Mouse (Mus musculus): ENCODE data around the gene Myzap. TPM values are rescaled to one million over a fixed set of nuclear protein-coding genes. Genes with fewer than 3 reads are reported as not detected.

The Myzap gene
- total RNA-seq, 1 experiment from 2014 or later = 0.27 TPM

GRCm38 (mm10) chr9:71554001-71554400, 38.2 kb downstream of the Myzap start:
- ATAC-seq (replicated peaks; ENCODE audit: low read depth, poor library complexity, severe bottlenecking) = no peak

DNA sequence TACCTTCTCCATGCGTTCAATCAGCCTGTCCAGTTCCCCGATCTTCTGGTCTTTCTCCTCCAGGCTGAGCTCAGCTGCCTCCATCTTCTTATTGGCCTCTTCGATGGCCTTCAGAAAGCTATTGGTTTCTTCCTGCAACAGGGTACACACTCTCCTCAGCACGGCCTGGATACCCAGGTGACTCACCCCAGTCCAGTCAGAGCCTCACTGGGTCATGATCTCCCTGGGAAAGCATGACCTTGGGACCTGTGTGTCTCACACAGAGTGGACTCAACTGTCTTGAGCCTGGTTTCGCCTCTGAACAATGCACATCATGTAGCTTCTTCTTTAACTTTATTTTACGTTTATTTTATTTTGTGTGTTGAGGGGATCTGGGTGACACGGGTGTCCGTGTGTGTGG, 42.0 kb downstream of the Myzap start:
- no peak for ATAC-seq (replicated peaks; ENCODE audit: low read depth, poor library complexity, severe bottlenecking)

DNA sequence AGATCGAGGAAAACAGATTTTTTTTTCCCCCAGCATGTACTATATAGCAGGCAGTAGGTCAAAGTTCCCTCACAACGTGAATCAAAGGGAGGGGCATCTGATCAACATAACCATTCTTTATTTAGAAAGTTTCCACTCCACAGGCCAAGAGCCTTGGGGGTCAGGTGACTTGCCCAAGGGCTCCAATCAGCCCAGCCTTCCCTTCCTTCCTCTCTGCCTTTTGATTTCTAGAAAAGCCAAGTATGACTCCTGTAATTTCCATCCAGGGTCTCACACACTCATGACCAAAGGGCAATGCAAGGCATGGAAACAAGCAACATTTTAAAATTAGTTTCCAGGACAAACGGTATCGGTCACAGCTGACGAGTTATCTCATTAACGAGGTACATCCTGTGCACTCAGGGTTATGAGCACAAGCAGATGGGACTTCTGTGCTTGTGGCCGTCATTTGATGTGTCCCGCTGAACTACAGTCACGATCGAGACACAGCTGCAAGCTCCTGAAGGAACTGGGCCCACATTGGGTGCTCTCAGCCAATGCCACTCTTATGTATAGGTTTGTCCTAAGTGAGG, 44.4 kb downstream of the Myzap start:
- no peak for ATAC-seq (replicated peaks; ENCODE audit: low read depth, poor library complexity, severe bottlenecking)

DNA sequence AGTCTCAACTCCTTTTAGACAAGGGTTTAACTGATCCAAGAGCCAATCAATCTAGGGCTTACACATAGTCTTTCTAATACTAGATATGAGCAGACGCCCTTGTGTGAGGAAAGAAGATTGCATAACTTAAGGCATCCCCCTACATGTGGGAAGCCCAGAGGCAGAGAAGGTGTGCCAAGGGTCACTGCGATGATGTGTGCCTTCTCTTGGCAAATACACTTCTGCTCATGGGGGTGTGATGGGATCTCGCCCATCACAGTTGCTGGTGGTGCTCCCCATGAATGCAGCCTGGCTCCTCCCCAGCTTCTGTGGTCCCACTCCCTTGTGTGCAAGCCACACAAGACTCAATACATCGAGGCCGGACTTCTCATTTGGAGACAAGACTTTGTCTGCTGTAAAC, 47.3 kb downstream of the Myzap start:
- no peak for ATAC-seq (replicated peaks; ENCODE audit: low read depth, poor library complexity, severe bottlenecking)

DNA sequence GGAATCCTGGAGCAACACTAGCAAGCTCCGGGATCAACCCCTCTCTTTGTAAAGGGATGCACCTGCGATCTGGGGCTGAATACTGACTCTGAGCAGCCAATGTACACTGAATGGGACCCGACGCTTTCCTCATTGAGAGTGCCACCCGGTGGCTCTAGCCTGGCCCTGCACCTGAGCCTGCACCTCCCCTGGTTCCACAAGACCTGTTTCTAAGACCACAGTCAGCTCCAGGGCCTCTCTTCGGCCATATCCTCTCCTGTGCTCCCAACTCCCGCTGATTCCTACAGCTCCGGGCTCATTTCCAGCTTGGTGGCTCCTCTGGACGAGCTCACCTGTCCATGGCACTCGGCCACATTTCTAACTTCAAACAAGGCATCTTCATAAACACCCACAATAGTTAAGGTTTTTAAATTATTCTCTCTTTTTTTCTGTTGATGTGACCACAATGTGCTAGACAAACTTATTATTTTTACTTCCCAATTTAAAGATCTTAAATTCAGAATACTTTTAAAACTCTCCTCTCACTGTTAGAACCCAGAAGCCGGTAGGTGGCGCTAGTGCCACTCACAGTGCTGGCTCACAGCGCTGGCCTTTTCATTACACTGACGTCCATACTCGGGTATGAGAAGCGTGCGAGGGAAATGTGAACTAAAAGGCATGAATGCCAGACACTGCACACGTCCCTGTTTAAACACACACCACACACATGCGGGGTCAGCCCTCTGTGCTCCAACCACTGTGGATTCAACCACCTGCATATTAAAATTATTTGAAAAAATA, 48.5 kb downstream of the Myzap start:
- ATAC-seq (replicated peaks; ENCODE audit: low read depth, poor library complexity, severe bottlenecking) = peak; percentile 90

DNA sequence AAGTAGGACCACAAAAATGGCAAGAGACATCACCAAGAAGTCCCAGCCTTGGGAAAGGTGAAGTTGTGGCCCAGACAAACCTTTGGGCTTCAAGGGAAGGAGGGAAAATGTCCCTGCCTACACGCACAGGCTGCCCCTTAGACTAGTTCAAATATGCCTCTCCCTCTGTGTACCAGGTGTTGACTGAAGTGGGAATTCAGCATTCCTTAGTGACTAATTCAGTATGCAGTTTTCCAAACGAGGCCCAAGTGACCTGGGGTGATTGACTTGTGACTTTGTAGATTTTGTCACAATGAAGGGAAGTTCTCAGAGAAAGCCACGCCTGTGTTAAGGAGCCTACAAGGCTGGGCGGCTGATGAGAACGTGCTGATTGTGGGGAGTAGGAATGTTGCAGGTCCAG, 49.9 kb downstream of the Myzap start:
- ATAC-seq (replicated peaks; ENCODE audit: low read depth, poor library complexity, severe bottlenecking) = no peak

GRCm38 (mm10) chr9:71540739-71541138, 51.4 kb downstream of the Myzap start:
- ATAC-seq (replicated peaks; ENCODE audit: low read depth, poor library complexity, severe bottlenecking) = no peak

GRCm38 (mm10) chr9:71535730-71536129, 56.4 kb downstream of the Myzap start:
- no peak for ATAC-seq (replicated peaks; ENCODE audit: low read depth, poor library complexity, severe bottlenecking)

DNA sequence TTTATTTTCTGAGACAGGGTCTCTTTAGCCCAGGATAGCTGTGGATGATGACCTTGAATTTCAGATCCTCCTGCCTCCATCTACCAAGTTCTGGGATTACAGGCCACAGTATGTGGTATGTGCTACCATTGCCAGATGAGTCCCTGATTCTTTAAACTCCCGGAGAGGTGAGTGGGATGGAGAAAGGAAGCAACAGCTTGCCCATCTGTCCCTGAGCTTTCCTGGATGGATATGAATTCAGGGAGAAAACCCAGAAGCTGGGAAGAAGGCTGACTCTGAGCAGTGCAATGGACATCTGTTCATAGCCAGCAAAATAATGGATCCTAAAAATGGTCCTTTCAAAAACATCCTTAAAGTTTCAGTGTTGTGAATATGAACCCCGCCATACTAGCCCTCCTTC, 57.1 kb downstream of the Myzap start:
- ATAC-seq (replicated peaks; ENCODE audit: low read depth, poor library complexity, severe bottlenecking) = no peak

DNA sequence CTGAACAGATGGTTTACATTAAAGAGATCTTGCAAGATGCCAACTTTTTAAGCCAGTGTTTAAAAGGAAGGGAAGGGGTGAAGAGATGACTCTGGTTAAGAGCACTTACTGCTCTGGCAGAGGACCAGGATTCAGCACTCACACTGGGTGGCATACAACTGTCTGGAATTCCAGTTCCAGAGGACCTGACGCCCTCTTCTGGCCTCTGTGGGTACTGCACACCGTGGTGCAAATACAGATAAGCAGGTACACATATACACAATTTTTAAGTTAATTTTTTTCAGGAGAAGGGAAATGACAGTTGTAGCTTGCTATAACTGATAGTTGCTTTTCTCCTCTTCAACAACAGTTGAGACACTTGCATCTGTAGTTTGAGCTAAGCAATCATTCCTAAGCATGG, 62.2 kb downstream of the Myzap start:
- ATAC-seq (replicated peaks; ENCODE audit: low read depth, poor library complexity, severe bottlenecking) = no peak

DNA sequence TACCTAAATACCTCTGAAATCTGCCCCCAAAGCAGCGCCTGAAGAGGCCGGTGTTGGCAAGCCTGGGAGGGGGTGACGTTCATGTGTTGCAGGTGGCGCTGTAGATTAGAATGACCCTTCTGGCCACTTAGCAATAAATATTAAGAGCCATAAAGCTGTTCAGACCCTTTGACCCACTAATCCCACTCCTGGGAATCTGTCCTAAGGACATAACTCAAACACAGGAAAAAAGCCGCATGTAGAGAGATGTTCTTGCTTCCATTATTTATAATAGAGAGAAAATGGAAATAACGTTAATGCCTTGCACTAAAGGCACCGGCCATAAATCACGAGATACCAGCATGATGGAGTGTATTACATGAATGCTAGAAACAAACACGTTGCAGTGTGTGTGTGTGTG, 64.7 kb downstream of the Myzap start:
- no peak for ATAC-seq (replicated peaks; ENCODE audit: low read depth, poor library complexity, severe bottlenecking)

- ATAC-seq (replicated peaks; ENCODE audit: low read depth, poor library complexity, severe bottlenecking) = no peak
Observed at GRCm38 (mm10) chr9:71523901-71524300, 68.3 kb downstream of the Myzap start.

DNA sequence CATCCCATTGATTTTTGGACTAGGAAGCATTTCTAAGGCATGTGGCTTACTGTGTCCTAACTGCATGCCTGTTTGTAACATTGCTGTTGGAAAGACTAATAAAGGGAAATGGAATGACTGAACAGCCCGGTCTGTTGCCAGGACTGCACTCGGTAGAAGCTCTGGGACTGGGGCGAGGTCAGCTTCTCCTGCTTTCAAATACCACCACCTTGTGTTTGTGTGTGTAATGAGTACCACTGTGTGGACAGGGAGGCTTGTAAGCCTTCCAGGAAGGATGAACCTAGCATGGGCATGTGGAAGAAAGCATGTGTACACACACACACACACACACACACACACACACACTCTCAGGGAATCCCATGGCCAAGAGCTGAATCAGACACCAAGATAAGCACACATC, 72.3 kb downstream of the Myzap start:
- no peak for ATAC-seq (replicated peaks; ENCODE audit: low read depth, poor library complexity, severe bottlenecking)

DNA sequence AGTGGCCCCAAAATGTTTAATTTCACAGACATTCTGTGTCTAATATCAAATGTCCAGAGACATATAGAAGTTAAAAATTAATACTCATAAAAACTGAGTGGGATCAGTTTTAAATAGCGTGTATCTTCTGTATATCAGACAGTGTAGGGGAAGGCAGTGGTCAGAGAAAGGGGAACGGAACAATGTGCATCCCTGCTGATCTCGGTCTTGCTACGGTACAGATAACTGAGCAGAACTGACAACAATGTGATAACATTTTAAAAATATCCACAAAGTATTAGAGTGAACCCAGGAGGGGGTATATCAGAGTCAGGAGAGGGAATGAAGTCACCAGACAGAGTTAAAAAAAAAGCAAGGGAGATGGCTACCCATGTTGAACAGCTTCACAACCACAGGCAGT, 74.7 kb downstream of the Myzap start:
- ATAC-seq (replicated peaks; ENCODE audit: low read depth, poor library complexity, severe bottlenecking) = 0 out of 2 replicates have a peak, but pooled peaks have one; percentile 25

DNA sequence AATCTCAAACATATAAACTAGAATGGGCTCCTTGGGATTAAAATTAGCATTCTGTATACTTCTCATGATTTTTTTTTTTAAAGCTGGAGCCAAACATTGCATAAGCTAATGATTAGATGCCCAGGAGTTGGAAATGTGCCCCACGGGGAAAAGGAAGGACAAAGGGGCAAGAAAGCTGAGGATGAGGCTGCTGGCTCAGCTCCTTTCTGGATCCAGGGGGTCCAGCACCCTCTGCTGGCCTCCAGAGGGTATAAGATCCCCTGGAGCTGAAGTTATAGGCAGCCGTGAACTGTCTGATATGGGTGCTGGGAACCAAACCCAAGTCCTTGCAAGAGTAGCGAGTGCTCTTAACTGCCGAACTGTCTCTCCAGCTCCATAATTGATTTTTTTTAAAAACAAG, 76.3 kb downstream of the Myzap start:
- no peak for ATAC-seq (replicated peaks; ENCODE audit: low read depth, poor library complexity, severe bottlenecking)

GRCm38 (mm10) chr9:71513566-71513965, 78.6 kb downstream of the Myzap start:
- ATAC-seq (replicated peaks; ENCODE audit: low read depth, poor library complexity, severe bottlenecking) = no peak

DNA sequence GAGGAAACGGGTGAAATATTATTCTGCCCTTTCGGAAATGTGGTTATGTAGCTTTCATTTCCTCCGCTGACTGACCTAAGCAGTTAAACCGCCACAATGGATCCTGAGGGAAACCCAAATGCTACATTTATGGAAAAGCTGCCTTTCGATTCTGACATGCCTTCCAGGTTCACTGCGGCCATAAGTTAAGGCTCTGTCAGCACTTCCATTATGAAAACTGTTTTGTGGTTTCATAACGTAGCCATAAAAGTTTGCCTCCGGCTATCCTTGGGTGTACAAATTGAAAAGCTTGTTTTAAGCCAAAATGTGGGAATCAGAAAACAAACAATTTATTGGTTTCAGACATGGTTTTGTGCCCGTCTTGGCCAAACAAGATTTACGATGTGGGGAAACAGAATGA, 79.3 kb downstream of the Myzap start:
- no peak for ATAC-seq (replicated peaks; ENCODE audit: low read depth, poor library complexity, severe bottlenecking)

DNA sequence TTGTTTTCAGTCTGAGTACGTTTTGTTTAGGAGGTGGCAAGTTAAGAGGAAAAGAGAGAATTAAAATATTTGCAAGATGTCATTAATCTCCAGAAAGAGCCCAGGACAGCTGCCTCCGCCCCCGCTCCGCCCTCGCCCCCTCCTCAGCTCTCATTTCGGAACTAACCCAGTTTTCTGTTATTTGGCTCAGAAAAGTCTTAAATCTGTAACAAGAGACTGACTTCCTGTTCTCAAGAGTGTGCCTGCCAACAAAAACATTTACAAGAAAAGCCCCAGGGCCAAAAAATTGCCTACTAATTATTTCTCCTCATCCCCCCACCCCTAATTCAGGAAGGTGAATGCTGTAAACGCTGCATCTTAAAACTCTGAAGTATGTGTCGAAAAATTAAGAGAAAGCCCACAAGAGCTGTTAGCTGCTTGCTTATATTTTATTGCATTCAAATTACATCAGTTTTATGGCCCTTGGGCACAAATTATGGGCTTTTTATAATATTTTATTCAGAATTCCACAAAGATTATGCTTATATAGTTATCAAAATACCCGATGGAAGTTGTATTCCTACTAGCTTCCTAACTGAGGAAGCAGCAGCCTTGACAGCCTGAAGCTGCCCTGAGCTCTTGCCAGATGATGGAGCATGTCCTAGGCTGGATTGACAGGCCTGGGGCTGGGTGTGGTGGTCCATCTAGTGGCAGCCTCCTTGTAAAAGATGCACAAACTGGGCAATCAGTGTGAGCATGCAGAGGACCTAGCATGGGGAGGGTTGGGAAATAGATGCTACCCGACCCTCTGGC, 93.6 kb downstream of the Myzap start:
- no peak for ATAC-seq (replicated peaks; ENCODE audit: low read depth, poor library complexity, severe bottlenecking)

DNA sequence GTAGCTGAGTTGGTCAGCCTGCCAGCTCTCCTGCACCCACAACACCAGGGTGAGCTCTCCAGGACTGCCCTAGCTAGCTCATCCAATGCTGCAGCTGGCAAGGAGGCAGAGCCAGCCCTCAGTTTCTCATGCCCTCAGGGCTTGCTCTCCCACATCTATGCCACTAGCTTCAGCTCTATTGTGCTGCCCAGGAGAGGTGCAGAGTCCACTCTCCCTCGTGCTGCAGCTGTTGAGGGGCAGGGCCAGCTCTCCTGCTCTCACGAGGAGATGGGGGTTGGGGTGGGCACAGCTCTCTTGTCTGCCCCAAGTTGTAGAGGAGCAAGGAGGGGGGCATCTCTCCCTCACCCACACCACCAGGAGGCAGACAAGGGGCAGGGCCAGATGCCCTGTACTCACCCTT, 95.5 kb downstream of the Myzap start:
- ATAC-seq (replicated peaks; ENCODE audit: low read depth, poor library complexity, severe bottlenecking) = no peak

GRCm38 (mm10) chr9:71493771-71494170, 98.4 kb downstream of the Myzap start:
- no peak for ATAC-seq (replicated peaks; ENCODE audit: low read depth, poor library complexity, severe bottlenecking)

- no peak for ATAC-seq (replicated peaks; ENCODE audit: low read depth, poor library complexity, severe bottlenecking)
Observed at GRCm38 (mm10) chr9:71492296-71493025, 99.7 kb downstream of the Myzap start.

Measured in common myeloid progenitor, adult 5-6 weeks (primary cell).